ENCODE assay signal across 30 mouse cellular contexts in genomic region chr3:54378135-54378534, GRCm38 (mm10). TPM values are rescaled to one million over a fixed set of nuclear protein-coding genes. Genes with fewer than 3 reads are reported as not detected.
"Had no signal": no experiment of that assay in that cellular context is flagged by ENCODE, and none has a peak within 500 bp of the region (broad histone marks: within the 10 kb centered on the region; RNA-seq: fewer than 3 reads in every experiment).

No protein-coding gene starts in this region.

- H3K27me3 ChIP-seq: heart, embryonic 13.5 days; heart, embryonic 15.5 days; hindbrain, embryonic 12.5 days; intestine, embryonic 15.5 days; limb, embryonic 12.5 days; liver, embryonic 13.5 days had no signal

- H3K4me1 ChIP-seq: heart, embryonic 13.5 days; heart, embryonic 15.5 days; intestine, embryonic 15.5 days; liver, embryonic 13.5 days had no signal

- H3K4me2 ChIP-seq: heart, embryonic 11.5 days; heart, embryonic 13.5 days; heart, embryonic 15.5 days; hindbrain, embryonic 12.5 days; hindbrain, embryonic 14.5 days; intestine, embryonic 15.5 days; limb, embryonic 12.5 days; liver, embryonic 11.5 days; liver, embryonic 13.5 days had no signal

- H3K36me3 ChIP-seq: heart, embryonic 15.5 days; hindbrain, embryonic 10.5 days; hindbrain, embryonic 12.5 days; intestine, embryonic 15.5 days; limb, embryonic 10.5 days; limb, embryonic 12.5 days; liver, embryonic 13.5 days had no signal

- DNase-seq: gastrocnemius, adult 2 months; gastrocnemius, postnatal 10 days; gastrocnemius, postnatal 25 days; heart, adult 18-20 months; heart, postnatal 14 days; heart, postnatal 36 days; kidney, adult 18-20 months; kidney, adult 8-10 months; kidney, postnatal 10 days; kidney, postnatal 25 days; kidney, postnatal 4 days; layer of hippocampus, adult 9-11 months; layer of hippocampus, postnatal 36 days; liver; liver, embryonic 13.5 days had no signal

- H3K27ac ChIP-seq: gastrocnemius, adult 2 months; heart, embryonic 13.5 days; heart, embryonic 15.5 days; hindbrain, embryonic 10.5 days; hindbrain, embryonic 12.5 days; hindbrain, embryonic 14.5 days; intestine, embryonic 15.5 days; layer of hippocampus, adult 2 months; left cerebral cortex, adult 2 months; limb, embryonic 10.5 days; limb, embryonic 12.5 days; liver, embryonic 13.5 days had no signal

- H3K9me3 ChIP-seq: heart, embryonic 13.5 days; heart, embryonic 15.5 days; hindbrain, embryonic 10.5 days; hindbrain, embryonic 12.5 days; intestine, embryonic 15.5 days; limb, embryonic 10.5 days; limb, embryonic 12.5 days; liver, embryonic 13.5 days had no signal

- H3K4me3 ChIP-seq: gastrocnemius, adult 2 months; heart, embryonic 13.5 days; heart, embryonic 15.5 days; hindbrain, embryonic 10.5 days; hindbrain, embryonic 12.5 days; intestine, embryonic 15.5 days; layer of hippocampus, adult 2 months; left cerebral cortex, adult 2 months; limb, embryonic 10.5 days; limb, embryonic 12.5 days; liver, embryonic 13.5 days had no signal

- ATAC-seq: hindbrain, embryonic 16.5 days; inflammation-experienced regulatory T-cells, adult 6 months; intestine, embryonic 15.5 days; intestine, postnatal 0 days had no signal

- H3K9ac ChIP-seq: heart, embryonic 13.5 days; heart, embryonic 15.5 days; hindbrain, embryonic 12.5 days; hindbrain, embryonic 14.5 days; intestine, embryonic 15.5 days; limb, embryonic 12.5 days; liver, embryonic 13.5 days had no signal

RNA-seq across cellular contexts. Expression of gene Postn, which starts 17.2 kb away (rescaled TPM):
- polyA plus RNA-seq: inflammation-experienced regulatory T-cells, adult 6 months had no signal
